Mouse (Mus musculus): ENCODE measurements at regions not wholly inside any gene's neighbourhood (a gene's known extent, or its start where the extent isn't known, plus 50 kb on each side); places are given as distances from the start of the nearest gene placed in this dataset.

DNA sequence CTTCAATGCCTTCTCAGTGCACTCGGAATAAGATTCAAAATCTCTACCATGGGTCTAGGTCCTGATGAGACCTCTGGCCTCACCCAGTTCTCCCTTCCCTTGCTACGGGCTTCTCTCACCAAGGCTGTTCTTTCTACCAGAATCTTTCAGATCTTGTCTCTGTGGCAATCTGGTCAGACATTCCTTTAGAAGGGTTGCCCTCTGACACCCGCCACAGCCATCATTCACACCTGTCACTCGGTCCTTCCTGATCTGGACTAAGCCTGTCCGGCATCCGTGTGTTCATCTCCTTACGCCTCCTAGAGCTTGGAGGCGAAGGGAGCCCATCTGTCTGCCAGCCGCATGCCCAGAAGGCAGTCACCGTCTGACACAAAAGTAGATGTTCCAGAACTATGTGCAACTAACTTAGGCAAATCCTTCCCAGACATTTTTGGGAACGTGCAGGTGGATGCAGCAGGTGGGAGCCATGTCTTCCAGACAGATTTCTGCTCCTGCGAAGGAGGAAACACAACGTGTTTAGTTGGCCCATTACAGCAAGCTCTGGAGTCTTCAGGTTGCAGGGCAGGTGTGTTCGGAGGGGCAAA is 77.7 kb downstream of the Fam76b start:
- no peak for DNase-seq
- intact Hi-C loops (cut with DNase I) = no loop called here

DNA sequence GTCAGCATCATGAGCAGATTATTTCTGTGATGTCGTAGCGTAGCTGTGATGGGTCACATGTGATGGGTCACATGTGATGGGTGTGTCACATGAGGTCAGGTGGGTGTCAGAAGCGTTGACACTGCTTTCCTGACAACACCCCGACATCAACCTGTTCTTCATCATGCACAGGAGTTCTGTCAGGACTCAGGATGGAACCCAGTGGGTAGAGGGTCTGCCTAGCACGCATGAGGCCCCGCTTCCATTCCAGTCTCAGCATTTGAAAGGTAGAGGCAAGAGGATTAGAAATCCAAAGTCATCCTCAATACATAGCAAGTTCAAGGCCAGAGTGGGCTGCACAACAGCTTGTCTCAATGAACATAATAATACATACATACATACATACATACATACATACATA is 79.2 kb downstream of the Fam76b start:
- intact Hi-C loops (cut with DNase I) = no loop called here
- no peak for DNase-seq

DNA sequence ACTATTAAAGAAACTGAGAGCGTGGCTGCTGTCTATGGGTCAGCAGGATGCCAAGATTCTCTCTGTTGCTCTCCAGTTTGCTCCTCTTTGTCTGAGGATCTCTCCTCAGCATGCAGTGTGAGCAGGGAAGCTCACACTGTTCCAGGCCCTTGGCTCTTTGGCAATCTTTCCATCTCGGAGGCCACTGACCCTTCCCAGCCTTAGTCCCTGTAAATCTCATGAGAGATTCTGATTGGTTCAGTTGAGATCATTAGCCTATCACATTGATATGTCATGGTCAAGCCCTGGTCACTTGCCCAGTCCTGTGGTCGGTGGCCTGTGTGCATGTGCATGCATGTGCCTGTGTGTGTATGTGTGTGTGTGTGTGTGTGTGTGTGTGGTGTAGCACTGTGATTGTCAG is 82.1 kb downstream of the Fam76b start:
- no peak for DNase-seq
- intact Hi-C loops (cut with DNase I) = no loop called here

DNA sequence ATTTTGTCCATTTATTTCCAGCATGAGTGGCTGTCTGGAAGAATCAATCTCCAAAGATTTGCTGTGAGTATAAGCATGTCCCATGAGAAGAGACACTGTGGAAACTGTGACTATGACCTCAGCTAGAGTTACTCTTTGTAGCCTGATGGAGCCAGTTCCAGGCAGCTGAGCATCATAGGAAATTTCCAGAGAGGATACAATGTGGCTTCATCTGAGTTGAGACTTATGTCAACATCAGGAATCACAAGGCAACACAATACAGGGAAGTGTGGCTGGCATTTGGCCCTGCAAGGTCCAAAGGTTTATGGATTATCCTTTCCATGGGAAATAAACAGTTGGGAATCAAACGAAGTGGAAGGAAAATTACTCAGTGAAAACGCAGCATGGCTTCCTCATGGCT is 82.6 kb downstream of the Fam76b start:
- intact Hi-C loops (cut with DNase I) = no loop called here
- DNase-seq = no peak

DNA sequence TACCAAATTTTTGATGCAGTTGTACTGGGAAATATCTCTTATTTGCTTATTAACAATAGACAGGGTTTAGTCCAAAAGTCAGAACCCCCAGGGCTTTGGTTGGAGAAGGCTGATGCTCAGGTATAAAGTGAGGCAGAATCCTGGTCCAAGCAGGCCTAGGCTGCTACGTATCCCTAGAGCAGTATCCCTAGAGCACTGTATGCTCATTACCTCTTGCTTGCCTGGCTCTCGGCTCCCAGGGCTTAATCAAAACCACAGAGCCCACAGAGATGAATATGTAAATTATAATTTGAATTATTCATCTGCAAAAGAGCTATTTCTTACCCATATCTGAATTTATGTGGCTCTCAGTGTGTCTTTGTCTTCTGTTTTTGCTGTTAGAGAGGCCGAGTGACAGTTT is 85.9 kb downstream of the Fam76b start:
- intact Hi-C loops (cut with DNase I) = no loop called here
- DNase-seq = no peak

DNA sequence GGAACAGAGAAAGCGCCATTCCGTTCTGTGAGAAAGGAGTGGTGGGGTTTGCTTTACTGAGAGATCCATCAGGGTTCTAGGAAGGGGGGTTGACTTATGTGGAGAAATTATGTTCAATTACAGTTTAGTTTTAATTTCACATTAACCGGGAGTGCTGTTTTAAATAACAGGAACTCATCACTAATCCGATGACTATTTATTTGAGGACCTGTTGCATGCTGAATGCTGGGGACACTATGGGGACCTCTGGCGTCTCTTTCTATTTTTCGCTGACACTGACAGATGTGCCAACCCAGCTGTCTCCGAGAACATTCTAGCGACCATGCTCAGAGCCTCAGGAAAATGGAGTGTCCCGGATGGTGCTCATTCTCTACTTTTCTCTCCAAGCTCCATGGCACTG is 86.6 kb downstream of the Fam76b start:
- intact Hi-C loops (cut with DNase I) = no loop called here
- DNase-seq = no peak

DNA sequence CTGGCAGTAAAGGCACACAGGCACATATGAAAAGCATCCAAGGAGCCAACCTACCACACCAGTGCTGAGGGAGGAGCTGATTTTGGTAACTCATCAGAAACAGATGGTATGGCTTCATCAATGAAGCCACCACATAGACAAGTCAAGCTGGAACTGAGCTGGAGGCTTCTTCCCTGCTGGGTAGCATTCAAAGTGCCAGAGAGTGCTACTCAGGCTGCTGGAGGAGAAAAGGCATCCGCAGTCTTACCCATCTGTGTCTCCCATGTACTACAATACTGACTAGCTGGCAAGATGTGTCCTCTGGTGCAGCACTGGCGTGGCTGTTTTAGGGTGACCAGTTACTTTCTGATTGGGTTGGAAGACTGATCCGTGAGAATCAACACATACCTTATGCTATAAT is 87.3 kb downstream of the Fam76b start:
- DNase-seq = peak; percentile 44
- intact Hi-C loops (cut with DNase I) = no loop called here

DNA sequence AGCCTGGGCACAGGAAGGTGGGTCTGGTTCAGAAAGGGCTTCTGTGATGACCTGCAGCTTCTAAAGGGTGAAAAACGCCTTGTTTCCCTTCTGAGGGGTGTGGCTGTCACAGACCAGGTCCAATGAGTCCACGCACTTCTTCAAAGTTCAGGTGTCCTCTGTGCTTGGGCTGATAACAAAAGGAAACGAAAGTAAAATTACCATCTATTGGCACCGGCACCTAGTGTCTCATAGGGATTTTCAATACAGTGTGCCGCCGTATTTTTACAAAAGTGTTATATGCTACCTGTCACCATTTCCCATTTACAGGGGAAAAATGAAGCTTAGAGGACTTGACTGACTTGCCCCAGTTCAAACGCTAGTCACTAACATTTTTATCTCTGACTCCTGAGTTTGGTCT is 89.3 kb downstream of the Fam76b start:
- DNase-seq = no peak
- intact Hi-C loops (cut with DNase I) = no loop called here

DNA sequence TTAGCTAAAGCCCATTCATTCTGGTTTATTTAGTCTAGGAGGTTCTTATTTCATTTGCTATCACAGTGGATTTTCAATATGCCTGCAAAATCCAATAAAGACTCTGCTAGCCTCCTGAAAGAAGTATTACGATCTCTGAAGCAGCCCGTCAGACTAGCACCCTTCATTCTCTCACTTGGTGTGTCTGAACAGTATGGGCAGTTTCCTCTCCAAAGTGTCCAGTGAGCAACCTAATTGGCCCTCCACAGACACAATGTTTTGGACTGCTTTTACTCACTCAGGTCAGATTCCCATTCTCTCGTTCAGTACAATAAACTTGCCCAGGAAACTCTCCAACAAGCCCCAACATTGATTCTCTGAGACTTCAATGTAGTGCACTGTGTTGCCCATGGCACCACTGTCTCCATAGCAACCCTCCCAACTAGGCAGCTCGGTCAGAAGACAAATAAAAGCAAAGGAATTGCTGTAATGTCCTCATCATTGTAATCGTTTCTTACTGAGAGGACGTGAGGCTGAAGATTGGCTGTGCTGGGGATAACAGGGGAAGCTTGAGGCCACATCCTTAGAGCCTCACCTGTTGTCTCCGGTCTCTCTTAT is 91.2 kb downstream of the Fam76b start:
- DNase-seq = no peak
- intact Hi-C loops (cut with DNase I) = no loop called here

DNA sequence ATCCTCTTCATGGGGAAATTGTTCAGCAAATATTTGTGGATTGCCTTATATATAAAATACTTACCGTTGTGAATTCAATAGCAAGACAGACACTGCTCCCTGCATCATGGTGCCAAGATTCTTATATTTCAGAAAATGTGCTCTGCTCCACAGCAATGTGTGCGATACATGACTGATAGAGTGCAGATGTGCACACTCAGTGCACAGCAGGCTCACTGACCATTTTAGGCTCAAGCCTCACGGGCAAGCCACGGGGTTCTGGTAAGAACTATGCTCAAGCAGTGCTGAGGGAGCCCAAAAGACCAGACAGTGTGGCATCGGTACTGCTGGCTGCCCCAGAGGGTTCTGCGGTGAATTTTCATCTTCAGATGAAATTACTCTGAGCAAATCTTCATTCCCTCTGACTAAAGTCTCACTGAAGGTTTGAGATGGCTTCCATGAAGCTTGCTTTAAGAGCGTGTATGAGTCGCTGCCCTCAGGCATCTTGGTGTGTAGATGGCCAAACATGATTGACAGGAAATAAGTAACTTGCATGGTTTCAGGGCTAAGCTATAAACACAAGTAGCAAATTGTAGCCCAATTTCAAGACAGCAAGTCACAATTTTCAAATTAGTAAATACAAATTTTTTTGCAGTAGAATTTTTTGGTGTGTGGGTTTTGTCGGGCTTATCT is 92.4 kb downstream of the Fam76b start:
- no peak for DNase-seq
- intact Hi-C loops (cut with DNase I) = no loop called here

DNA sequence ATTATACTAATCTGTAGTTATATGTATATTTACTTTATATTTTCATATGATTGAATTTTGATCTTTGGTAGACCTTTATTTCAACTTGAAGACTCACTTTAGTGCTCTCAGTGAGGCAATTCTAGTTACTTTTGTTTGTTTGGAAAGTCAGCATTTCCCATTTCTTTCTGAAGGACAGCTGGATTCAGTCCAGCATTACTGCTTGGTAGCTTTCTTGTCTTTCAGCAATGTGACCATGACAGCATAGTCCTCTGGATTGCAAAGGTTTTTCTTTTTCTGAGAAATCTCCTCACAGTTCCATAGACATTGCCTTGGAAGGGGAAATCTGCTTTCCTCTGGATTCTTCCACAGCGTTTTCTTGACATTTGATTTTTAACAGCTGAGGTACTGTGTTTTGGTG is 93.1 kb downstream of the Fam76b start:
- DNase-seq = no peak
- intact Hi-C loops (cut with DNase I) = no loop called here

DNA sequence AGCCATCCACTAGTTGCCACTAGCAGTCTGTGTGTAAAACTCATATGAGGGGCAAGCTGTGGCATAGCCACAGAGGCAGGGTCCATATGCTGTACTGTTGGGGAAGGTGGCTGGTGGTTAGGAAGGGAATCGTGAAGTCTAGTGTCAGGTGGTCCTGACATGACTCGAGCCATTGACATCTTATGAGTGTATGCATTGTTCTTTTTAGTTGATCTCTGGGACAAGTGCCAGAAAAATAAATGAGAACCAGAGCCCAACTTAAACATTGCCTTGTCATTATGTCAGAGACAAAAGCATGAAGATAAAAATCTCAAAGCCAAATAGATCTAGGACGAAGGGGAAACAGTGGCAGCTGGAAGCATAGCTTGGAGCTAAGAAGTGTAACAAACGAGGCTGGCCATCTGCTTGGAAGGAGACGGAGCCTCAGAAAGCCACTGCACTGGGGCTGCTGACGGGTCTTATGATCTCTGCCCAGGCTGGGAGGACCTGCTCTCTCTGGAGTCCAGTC is 104.5 kb downstream of the Fam76b start:
- peak; percentile 31 for DNase-seq
- intact Hi-C loops (cut with DNase I) = no loop called here

DNA sequence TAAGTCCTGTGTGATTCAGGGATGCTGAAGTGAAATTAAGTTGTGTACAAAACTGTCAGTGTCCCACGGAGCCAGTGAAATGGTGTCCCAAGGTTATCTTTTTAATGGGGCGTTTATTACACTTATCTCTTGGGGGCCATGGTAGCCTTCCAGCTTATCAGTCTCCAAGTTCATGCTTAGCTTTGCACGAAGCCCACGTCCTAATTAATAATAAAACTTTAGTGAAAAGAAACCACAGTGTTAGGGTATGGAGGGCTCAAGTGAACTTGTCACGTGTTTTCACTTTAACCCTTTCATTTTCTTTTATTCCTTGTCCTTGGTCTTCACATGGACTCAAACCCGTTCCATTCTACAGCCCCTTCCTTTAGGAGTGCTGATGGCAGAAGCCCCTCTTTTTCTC is 105.9 kb downstream of the Fam76b start:
- intact Hi-C loops (cut with DNase I) = no loop called here
- DNase-seq = no peak

DNA sequence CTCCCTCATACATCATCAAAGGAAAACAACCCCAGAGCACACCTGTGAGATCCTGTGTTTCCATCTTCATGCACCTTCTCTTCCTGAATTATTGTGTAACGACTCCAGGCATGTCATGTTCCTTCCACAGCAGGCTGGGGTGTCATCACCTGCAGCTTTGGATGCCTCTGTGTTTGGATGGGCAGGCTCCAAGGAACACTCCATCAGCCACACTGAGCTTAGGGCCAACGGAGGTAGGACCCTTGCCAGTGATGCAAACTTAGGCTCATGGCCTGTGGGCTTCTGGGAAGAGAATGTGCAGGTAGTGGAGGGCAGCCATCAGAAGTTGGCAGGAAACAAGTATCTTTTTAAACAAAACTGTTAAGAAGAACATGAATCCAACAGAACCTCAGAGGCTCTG is 109.8 kb downstream of the Fam76b start:
- intact Hi-C loops (cut with DNase I) = no loop called here
- no peak for DNase-seq

DNA sequence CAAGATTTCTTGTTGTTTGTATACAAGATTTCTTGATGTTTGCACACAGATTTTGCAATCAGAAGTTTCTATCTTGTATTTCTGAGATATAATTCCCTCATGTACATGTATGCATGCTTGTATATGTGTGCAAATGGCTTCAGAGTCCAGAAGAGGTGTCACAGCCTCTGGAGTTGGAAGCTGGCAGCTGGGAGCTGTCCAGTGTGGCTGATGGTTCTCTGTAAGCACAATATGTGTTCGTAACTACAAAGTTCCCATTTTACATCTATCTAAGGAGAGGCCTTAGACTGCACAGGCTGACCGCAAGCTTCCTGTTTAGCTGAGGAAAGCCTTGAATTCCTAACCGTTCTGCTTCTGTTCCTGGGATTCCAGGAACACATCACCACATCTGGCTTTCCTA is 119.0 kb downstream of the Fam76b start:
- DNase-seq = no peak
- intact Hi-C loops (cut with DNase I) = no loop called here

DNA sequence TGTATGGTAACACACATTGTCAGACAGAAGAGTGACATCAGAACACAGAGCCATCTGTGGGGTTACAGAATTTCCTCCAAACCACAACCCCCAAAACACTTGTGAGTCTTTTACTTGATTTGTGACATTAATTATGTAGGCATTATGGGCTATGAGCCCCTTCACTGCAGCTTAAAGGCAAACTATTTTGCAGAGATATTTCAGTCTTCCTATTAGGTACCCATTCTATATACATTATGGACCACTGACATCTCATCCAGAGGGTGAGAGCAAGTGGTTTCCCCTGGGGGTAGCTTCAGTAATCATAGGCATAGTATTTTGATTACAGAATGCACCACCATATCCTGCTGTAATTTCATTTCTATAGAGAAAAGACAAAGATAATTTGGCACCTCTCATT is 124.6 kb downstream of the Fam76b start:
- intact Hi-C loops (cut with DNase I) = no loop called here
- no peak for DNase-seq

DNA sequence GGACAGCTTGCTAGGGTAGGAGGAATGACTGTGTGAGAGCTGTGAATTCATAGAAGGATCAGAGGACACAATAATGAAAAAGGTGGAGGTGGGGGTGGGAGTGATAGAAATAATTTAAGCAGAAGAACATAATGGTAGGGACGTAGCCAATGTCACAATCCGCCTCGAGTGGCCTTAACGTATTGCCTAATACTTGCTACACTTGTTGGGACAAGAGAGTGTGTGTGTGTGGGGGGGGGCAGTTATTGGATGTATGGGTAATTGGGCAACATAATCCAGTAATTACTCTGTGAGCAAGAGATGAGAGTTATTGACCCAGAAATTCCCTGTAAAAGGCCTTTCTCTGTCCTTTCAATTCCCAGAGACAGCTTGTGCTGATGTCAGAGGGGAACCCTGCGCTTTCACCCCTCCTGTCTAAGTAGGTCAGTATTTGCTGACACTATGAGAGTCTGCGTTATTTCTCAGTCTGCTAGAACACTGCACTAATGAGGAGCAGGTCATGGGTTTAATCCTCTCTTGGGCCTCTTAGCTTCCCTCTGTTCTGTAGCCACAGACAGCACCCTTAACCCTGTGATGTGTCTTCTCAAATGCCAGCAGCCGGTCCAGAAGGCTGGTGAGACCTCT is 135.7 kb downstream of the Fam76b start:
- DNase-seq = no peak
- intact Hi-C loops (cut with DNase I) = no loop called here

DNA sequence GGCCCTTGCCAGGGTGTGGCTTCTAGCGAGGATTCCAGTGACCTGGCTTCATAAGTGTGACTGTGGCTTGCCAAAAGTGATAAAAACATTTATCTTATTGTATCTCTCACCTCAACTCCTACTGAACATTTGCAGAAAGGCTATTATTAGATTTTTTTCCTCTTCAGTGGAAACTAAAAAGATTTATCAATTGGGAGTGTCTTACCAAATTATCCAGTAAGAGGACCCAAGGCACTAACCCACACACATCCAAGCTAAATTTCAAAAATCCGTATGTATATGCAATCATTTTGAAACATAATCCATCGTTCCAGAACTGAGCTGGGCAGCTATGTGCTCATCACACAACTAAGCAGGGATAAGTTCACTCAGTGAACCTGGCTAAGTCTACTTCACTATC is 136.3 kb downstream of the Fam76b start:
- no peak for DNase-seq
- intact Hi-C loops (cut with DNase I) = no loop called here

DNA sequence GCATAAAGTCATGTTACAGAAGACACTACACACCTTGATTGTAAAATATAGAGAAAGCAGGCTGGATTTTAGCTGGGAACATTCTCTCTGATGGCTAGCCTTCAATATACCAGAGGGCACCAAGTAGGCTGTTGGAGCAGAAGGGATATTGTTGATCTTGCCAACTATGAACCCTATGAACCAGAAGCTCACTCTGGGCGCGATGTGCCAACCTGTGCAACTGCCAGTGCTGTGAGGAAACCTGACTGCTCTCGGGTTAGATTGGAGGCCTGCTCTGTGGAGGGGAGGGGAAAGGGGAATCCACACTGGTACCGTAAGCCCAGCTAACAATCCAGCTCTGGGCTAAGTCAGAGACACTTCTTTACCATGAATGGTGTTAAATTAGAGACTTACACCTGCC is 136.7 kb downstream of the Fam76b start:
- peak; percentile 31 for DNase-seq
- intact Hi-C loops (cut with DNase I) = no loop called here

DNA sequence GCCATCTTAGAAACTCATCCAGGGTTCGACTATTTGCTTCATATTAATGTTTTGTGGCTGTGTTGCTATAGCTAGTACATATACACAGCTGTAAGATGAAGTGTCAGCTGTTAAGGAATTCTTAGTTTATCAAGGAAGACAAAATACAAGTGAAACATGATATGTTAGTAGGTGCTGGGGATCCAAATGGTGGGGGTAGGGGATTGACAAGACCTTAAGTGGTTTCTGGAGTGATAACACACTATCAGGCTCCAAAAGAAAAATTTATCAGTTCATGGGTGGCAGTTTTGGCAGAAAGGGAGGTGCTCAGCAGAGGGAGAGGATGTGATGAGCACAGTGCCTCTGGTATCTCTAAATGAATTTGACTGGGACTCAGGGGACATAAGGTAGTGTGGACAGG is 138.7 kb downstream of the Fam76b start:
- intact Hi-C loops (cut with DNase I) = no loop called here
- no peak for DNase-seq

DNA sequence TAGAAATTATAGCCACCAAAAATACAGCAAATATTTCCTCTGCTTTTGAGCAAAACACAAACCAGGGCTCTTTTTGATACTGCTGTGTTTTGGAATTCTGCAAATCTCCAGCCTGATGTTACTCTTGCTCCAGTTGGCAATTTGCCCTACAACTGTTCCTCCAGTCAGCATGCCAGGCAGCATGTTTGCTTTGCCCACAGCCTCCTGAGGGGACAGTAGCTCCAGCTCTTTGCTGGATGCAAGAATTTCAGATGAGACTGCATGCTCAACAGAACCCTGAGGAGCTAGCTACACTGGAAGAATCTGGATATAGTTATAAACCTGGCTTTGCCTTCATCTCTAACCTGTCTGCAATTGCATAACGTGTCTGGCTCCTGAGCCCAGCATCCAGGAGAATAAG is 141.7 kb downstream of the Fam76b start:
- peak; percentile 58 for DNase-seq
- intact Hi-C loops (cut with DNase I) = no loop called here

DNA sequence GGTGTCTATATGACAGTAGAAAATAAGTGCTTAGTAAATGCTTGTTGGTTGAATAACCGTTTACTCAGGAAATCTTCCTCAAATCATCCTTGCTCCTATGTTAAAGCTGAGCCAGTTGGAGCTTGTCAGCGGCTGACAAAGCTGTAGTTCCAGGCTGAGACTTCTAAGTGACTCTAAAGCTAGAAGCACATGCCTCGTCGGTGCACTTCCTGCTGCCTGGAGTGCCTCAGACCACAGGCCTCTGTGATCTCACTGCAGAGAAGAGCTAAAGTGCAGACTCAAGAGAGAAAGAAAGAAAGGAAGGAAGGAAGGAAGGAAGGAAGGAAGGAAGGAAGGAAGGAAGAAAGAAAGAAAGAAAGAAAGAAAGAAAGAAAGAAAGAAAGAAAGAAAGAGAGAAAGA is 146.1 kb downstream of the Fam76b start:
- intact Hi-C loops (cut with DNase I) = no loop called here
- DNase-seq = no peak
